Mouse (Mus musculus) large intestine, adult 2 months (tissue): ENCODE measurements around the gene Slc6a16. TPM values are rescaled to one million over a fixed set of nuclear protein-coding genes. Genes with fewer than 3 reads are reported as not detected.

Source experiments
- DNase-seq: peaks from one replicate; pipeline ENCODE4 v3.0.0-alpha.2; 2012; ENCODE audit warnings: low read depth, low spot score
- WGBS: fragments of 180-500 bp; shearing (Covaris S2); methylation state at CpG from one replicate; pipeline ENCODE4 v1.1.7; 2018; 5-methylcytosine and 5-hydroxymethylcytosine counted together
- polyA plus RNA-seq: library from polyadenylated mRNA; depleted of rRNA; stranded (reverse); fragments of >200 nt; gene quantifications from 2 replicates; pipeline ENCODE4 v1.2.3, GENCODE M21; 2012; rRNA removed

The Slc6a16 gene
- polyA plus RNA-seq, 1 experiment, result not detected

- no peak for DNase-seq
- WGBS, result 8% methylated on average over 6 of the region's 6 CpGs
Measured at GRCm38 (mm10) chr7:45300270-45300669, 59.4 kb downstream of the Slc6a16 start.

GRCm38 (mm10) chr7:45302626-45303025 is 61.7 kb downstream of the Slc6a16 start:
- 60% methylated on average over 8 of the region's 8 CpGs for WGBS
- DNase-seq, result no peak

- WGBS, result 48% methylated on average over 12 of the region's 13 CpGs
- no peak for DNase-seq
Measured at GRCm38 (mm10) chr7:45304869-45305268, 64.0 kb downstream of the Slc6a16 start.

- 13% methylated on average over 17 of the region's 17 CpGs for WGBS
Measured at GRCm38 (mm10) chr7:45305275-45305674, 64.4 kb downstream of the Slc6a16 start.

GRCm38 (mm10) chr7:45308551-45309240 is 67.8 kb downstream of the Slc6a16 start:
- DNase-seq, result no peak
- 76% methylated on average over 15 of the region's 15 CpGs for WGBS

More at GRCm38 (mm10) chr7:45305275-45305674, 64.4 kb downstream of the Slc6a16 start:
- no peak for DNase-seq

GRCm38 (mm10) chr7:45309455-45309854 is 68.6 kb downstream of the Slc6a16 start:
- WGBS, result 12% methylated on average over 9 of the region's 9 CpGs
- DNase-seq, result no peak

- 25% methylated on average over 8 of the region's 8 CpGs for WGBS
- peak; percentile 71 for DNase-seq
Measured at GRCm38 (mm10) chr7:45312023-45312422, 71.1 kb downstream of the Slc6a16 start.

- 19% methylated on average over 10 of the region's 10 CpGs for WGBS
Measured at GRCm38 (mm10) chr7:45312686-45313453, 72.0 kb downstream of the Slc6a16 start.

GRCm38 (mm10) chr7:45313495-45313894 is 72.6 kb downstream of the Slc6a16 start:
- DNase-seq, result no peak
- WGBS, result 15% methylated on average over 9 of the region's 9 CpGs

More at GRCm38 (mm10) chr7:45312686-45313453, 72.0 kb downstream of the Slc6a16 start:
- DNase-seq, result peak; percentile 66

GRCm38 (mm10) chr7:45315182-45315701 is 74.4 kb downstream of the Slc6a16 start:
- no peak for DNase-seq
- WGBS, result 71% methylated on average over 10 of the region's 10 CpGs

GRCm38 (mm10) chr7:45316536-45316935 is 75.7 kb downstream of the Slc6a16 start:
- no peak for DNase-seq
- 33% methylated on average over 14 of the region's 14 CpGs for WGBS

GRCm38 (mm10) chr7:45322245-45322644 is 81.4 kb downstream of the Slc6a16 start:
- DNase-seq, result no peak
- WGBS, result 85% methylated on average over 4 of the region's 4 CpGs

Other genes starting within 250 kb of the Slc6a16 start
- 107 and 110 TPM in 2 replicates for gene Irf3, start 243.4 kb upstream of the Slc6a16 start, polyA plus RNA-seq
- 20.8 and 23.3 TPM in 2 replicates for gene Bcl2l12, start 242.4 kb upstream of the Slc6a16 start, polyA plus RNA-seq
- gene Scaf1, start 224.7 kb upstream of the Slc6a16 start, polyA plus RNA-seq, result 32.3 and 44.7 TPM in 2 replicates
- gene Rras, start 223.1 kb upstream of the Slc6a16 start, polyA plus RNA-seq, result 112 and 124 TPM in 2 replicates
- gene Prr12, start 188.2 kb upstream of the Slc6a16 start, polyA plus RNA-seq, result 5.4 and 6.2 TPM in 2 replicates
- gene Nosip, start 178.7 kb upstream of the Slc6a16 start, polyA plus RNA-seq, result 52.4 and 66.9 TPM in 2 replicates
- gene Prrg2, start 178.4 kb upstream of the Slc6a16 start, polyA plus RNA-seq, result 77.3 and 92.5 TPM in 2 replicates
- gene Rcn3, start 148.9 kb upstream of the Slc6a16 start, polyA plus RNA-seq, result 44.3 and 48.6 TPM in 2 replicates
- 75.3 and 85.1 TPM in 2 replicates for gene Fcgrt, start 137.2 kb upstream of the Slc6a16 start, polyA plus RNA-seq
- gene Rps11, start 116.6 kb upstream of the Slc6a16 start, polyA plus RNA-seq, result 407 and 500 TPM in 2 replicates
- 2,093 and 2,372 TPM in 2 replicates for gene Rpl13a, start 112.3 kb upstream of the Slc6a16 start, polyA plus RNA-seq
- 0.78 and 1.1 TPM in 2 replicates for gene Gm45713, start 104.9 kb upstream of the Slc6a16 start, polyA plus RNA-seq
- gene Flt3l, start 104.7 kb upstream of the Slc6a16 start, polyA plus RNA-seq, result 30.5 and 38.2 TPM in 2 replicates
- gene Pih1d1, start 86.8 kb upstream of the Slc6a16 start, polyA plus RNA-seq, result 62.5 and 65.5 TPM in 2 replicates
- gene Aldh16a1, start 86.5 kb upstream of the Slc6a16 start, polyA plus RNA-seq, result 152 and 159 TPM in 2 replicates
- gene Slc17a7, start 77.1 kb upstream of the Slc6a16 start, polyA plus RNA-seq, result 0.07 and 0.11 TPM in 2 replicates
- not detected in 2 replicates for gene Gfy, start 61.5 kb upstream of the Slc6a16 start, polyA plus RNA-seq
- gene Pth2, start 60.1 kb upstream of the Slc6a16 start, polyA plus RNA-seq, result not detected in 2 replicates
- 0.09 TPM in 1 of 2 replicates, not detected in the other for gene Ccdc155, start 36.2 kb upstream of the Slc6a16 start, polyA plus RNA-seq
- 0.47 and 0.67 TPM in 2 replicates for gene Dkkl1, start 28.9 kb upstream of the Slc6a16 start, polyA plus RNA-seq
- 8.9 and 11.4 TPM in 2 replicates for gene Tead2, start 25.3 kb upstream of the Slc6a16 start, polyA plus RNA-seq
- gene Cd37, start 2.0 kb upstream of the Slc6a16 start, polyA plus RNA-seq, result 57.3 and 66.8 TPM in 2 replicates
- not detected in 2 replicates for gene Slc6a21, start 36.4 kb downstream of the Slc6a16 start, polyA plus RNA-seq
- gene Trpm4, start 92.7 kb downstream of the Slc6a16 start, polyA plus RNA-seq, result 182 and 185 TPM in 2 replicates
- 0.40 and 0.67 TPM in 2 replicates for gene Hrc, start 94.2 kb downstream of the Slc6a16 start, polyA plus RNA-seq
- gene Ppfia3, start 125.9 kb downstream of the Slc6a16 start, polyA plus RNA-seq, result 47.1 and 70.3 TPM in 2 replicates
- 4.5 and 7.9 TPM in 2 replicates for gene Lin7b, start 129.5 kb downstream of the Slc6a16 start, polyA plus RNA-seq
- gene Snrnp70, start 154.7 kb downstream of the Slc6a16 start, polyA plus RNA-seq, result 102 and 165 TPM in 2 replicates
- 0.06 TPM in 1 of 2 replicates, not detected in the other for gene Kcna7, start 164.6 kb downstream of the Slc6a16 start, polyA plus RNA-seq
- gene Ntf5, start 172.6 kb downstream of the Slc6a16 start, polyA plus RNA-seq, result 0.10 and 0.16 TPM in 2 replicates
- not detected in 2 replicates for gene Lhb, start 179.7 kb downstream of the Slc6a16 start, polyA plus RNA-seq
- 11.2 and 14.7 TPM in 2 replicates for gene Gys1, start 193.8 kb downstream of the Slc6a16 start, polyA plus RNA-seq
- gene Ruvbl2, start 197.0 kb downstream of the Slc6a16 start, polyA plus RNA-seq, result 70.5 and 70.6 TPM in 2 replicates
- 1,842 and 2,045 TPM in 2 replicates for gene Ftl1, start 218.8 kb downstream of the Slc6a16 start, polyA plus RNA-seq
- 105 and 106 TPM in 2 replicates for gene Bax, start 225.8 kb downstream of the Slc6a16 start, polyA plus RNA-seq
- gene Tulp2, start 240.8 kb downstream of the Slc6a16 start, polyA plus RNA-seq, result 0.30 TPM in 1 of 2 replicates, not detected in the other
- not detected in 2 replicates for gene Gm45808, start 245.7 kb downstream of the Slc6a16 start, polyA plus RNA-seq
- 0.45 and 1.4 TPM in 2 replicates for gene Dhdh, start 247.7 kb downstream of the Slc6a16 start, polyA plus RNA-seq